Mouse (Mus musculus): ENCODE data around the gene Gnmt. TPM values are rescaled to one million over a fixed set of nuclear protein-coding genes. Genes with fewer than 3 reads are reported as not detected.

Gnmt gene
- total and polyA plus RNA-seq, 2 experiments: 3,482 to 4,950 TPM

DNA sequence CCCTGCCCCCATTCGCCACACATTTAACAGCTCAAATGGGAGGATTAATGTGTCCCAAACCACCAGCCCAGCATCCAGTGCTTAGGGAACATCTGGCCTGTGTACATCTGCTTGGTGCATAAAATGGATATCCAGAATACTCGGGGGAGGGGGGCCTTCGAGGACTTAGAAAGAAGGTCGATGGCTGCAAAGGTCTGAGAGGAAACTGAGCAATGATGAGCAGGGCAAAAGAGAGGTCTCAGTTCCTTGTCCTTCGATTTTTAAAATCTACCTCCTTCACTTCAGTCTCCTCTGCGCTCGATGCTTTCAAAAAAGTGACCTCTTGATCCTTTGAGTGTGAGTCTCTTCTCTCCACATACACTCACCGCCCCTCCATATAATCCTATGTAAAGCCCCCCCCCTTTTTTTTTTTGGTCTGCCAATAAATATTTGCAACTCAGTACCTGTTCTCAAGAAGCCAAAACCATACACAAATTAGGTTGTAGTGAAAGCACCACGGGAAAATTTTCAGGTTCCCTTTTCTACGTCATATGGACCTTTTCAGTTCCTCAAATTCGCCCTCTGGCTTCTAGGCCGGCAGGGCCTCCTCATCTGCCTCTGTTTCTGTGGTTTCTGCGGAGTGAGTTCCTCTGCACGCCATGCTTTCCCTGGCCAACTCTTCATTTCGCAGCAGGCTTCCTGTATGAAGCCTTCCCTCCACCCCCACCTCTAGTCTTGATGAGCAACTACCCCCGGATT is 22.3 kb upstream of the Gnmt start:
- H3K4me1 ChIP-seq (ENCODE audit: control insufficient read depth, insufficient read depth, low read length): peaks cover 7% of the 10 kb centered on the region
- peak overlapping the region; percentile 89 for H3K9ac ChIP-seq (ENCODE audit: low read depth, low read length)
- TF ChIP-seq POLR2A (IDR thresholded peaks at IDR 0.05; ENCODE audit: extremely low read depth, insufficient read depth, low read length): 0 out of 2 replicates have a peak, but pooled peaks have one; percentile 13
- TF ChIP-seq CTCF (IDR thresholded peaks at IDR 0.05; ENCODE audit: low read depth, low read length): no peak
- H3K27me3 ChIP-seq (ENCODE audit: control insufficient read depth, insufficient read depth, low read length): no peaks in the 10 kb centered on the region
- H3K36me3 ChIP-seq (ENCODE audit: control insufficient read depth, insufficient read depth, low read length): peaks cover 5% of the 10 kb centered on the region; the same call in 1 of the 2 replicates
- peaks cover 11% of the 10 kb centered on the region; the same call in 1 of the 2 replicates for H3K79me2 ChIP-seq (ENCODE audit: control insufficient read depth, insufficient read depth, low read length)
- H3K4me3 ChIP-seq (ENCODE audit: insufficient read depth, low read depth, low read length): peak overlapping the region; percentile 89
- peak; percentile 68 for DNase-seq (ENCODE audit: extremely low read depth, low read depth, low spot score)
- 15% methylated on average over 16 of the region's 16 CpGs for WGBS
- H3K27ac ChIP-seq (replicated peaks; ENCODE audit: insufficient read depth, low read depth, low read length): peak overlapping the region; percentile 87

- H3K27ac ChIP-seq (replicated peaks; ENCODE audit: insufficient read depth, low read depth, low read length): peak overlapping the region; percentile 36
- peaks cover 7% of the 10 kb centered on the region for H3K4me1 ChIP-seq (ENCODE audit: control insufficient read depth, insufficient read depth, low read length)
- no peak overlapping the region for H3K4me3 ChIP-seq (ENCODE audit: insufficient read depth, low read depth, low read length)
- peaks cover 11% of the 10 kb centered on the region; the same call in 1 of the 2 replicates for H3K79me2 ChIP-seq (ENCODE audit: control insufficient read depth, insufficient read depth, low read length)
- DNase-seq (ENCODE audit: extremely low read depth, low read depth, low spot score): no peak
- WGBS: 88% methylated on average over 4 of the region's 4 CpGs
- H3K27me3 ChIP-seq (ENCODE audit: control insufficient read depth, insufficient read depth, low read length): no peaks in the 10 kb centered on the region
- TF ChIP-seq POLR2A (IDR thresholded peaks at IDR 0.05; ENCODE audit: extremely low read depth, insufficient read depth, low read length): no peak
- no peak for TF ChIP-seq CTCF (IDR thresholded peaks at IDR 0.05; ENCODE audit: low read depth, low read length)
- peak overlapping the region; percentile 37 for H3K9ac ChIP-seq (ENCODE audit: low read depth, low read length)
- H3K36me3 ChIP-seq (ENCODE audit: control insufficient read depth, insufficient read depth, low read length): peaks cover 5% of the 10 kb centered on the region; the same call in 1 of the 2 replicates
Observed at GRCm38 (mm10) chr17:46750580-46750979, 21.6 kb upstream of the Gnmt start.

GRCm38 (mm10) chr17:46749282-46749681 is 20.3 kb upstream of the Gnmt start:
- Histone ChIP-seq H3K4me3 (ENCODE audit: insufficient read depth, low read depth, low read length) (no peak overlapping the region), H3K27ac (replicated peaks; ENCODE audit: insufficient read depth, low read depth, low read length) (no peak overlapping the region), H3K27me3 (ENCODE audit: control insufficient read depth, insufficient read depth, low read length) (no peaks in the 10 kb centered on the region), H3K9ac (ENCODE audit: low read depth, low read length) (no peak overlapping the region), H3K36me3 (ENCODE audit: control insufficient read depth, insufficient read depth, low read length) (peaks cover 9% of the 10 kb centered on the region), H3K79me2 (ENCODE audit: control insufficient read depth, insufficient read depth, low read length) (peaks cover 11% of the 10 kb centered on the region; the same call in 1 of the 2 replicates), H3K4me1 (ENCODE audit: control insufficient read depth, insufficient read depth, low read length) (peaks cover 7% of the 10 kb centered on the region)
- TF ChIP-seq POLR2A (IDR thresholded peaks at IDR 0.05; ENCODE audit: extremely low read depth, insufficient read depth, low read length) (no peak), CTCF (IDR thresholded peaks at IDR 0.05; ENCODE audit: low read depth, low read length) (no peak)
- 94% methylated on average over 5 of the region's 5 CpGs for WGBS
- DNase-seq (ENCODE audit: extremely low read depth, low read depth, low spot score): no peak

DNA sequence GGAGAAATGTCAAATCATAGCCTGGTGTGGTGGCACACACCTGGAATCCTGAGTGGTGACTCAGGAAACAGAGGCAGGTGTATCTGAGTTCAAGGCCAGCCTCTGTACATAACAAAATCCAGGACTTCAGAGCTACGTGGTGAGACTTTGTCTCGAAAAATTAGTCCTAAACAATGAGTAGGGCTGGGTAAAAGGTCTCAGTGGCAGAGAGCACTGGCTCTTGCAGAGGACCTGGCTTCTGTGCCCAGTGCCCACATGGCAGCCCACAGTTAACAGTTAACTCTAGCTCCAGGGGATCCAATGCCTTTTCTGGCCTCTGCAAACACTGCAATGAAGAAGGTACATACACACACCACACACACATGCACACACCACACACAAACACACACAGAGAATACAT is 18.8 kb upstream of the Gnmt start:
- Histone ChIP-seq H3K79me2 (ENCODE audit: control insufficient read depth, insufficient read depth, low read length) (peaks cover 11% of the 10 kb centered on the region; the same call in 1 of the 2 replicates), H3K36me3 (ENCODE audit: control insufficient read depth, insufficient read depth, low read length) (peaks cover 12% of the 10 kb centered on the region), H3K4me1 (ENCODE audit: control insufficient read depth, insufficient read depth, low read length) (peaks cover 7% of the 10 kb centered on the region), H3K4me3 (ENCODE audit: insufficient read depth, low read depth, low read length) (no peak overlapping the region), H3K27me3 (ENCODE audit: control insufficient read depth, insufficient read depth, low read length) (no peaks in the 10 kb centered on the region), H3K9ac (ENCODE audit: low read depth, low read length) (no peak overlapping the region), H3K27ac (replicated peaks; ENCODE audit: insufficient read depth, low read depth, low read length) (peak overlapping the region; percentile 2)
- WGBS: 20% methylated on average over 2 of the region's 2 CpGs
- TF ChIP-seq POLR2A (IDR thresholded peaks at IDR 0.05; ENCODE audit: extremely low read depth, insufficient read depth, low read length) (no peak), CTCF (IDR thresholded peaks at IDR 0.05; ENCODE audit: low read depth, low read length) (no peak)
- peak; percentile 82 for DNase-seq (ENCODE audit: extremely low read depth, low read depth, low spot score)

- no peak overlapping the region for H3K9ac ChIP-seq (ENCODE audit: low read depth, low read length)
- H3K36me3 ChIP-seq (ENCODE audit: control insufficient read depth, insufficient read depth, low read length): peaks cover 14% of the 10 kb centered on the region
- peaks cover 7% of the 10 kb centered on the region for H3K4me1 ChIP-seq (ENCODE audit: control insufficient read depth, insufficient read depth, low read length)
- H3K79me2 ChIP-seq (ENCODE audit: control insufficient read depth, insufficient read depth, low read length): peaks cover 11% of the 10 kb centered on the region; the same call in 1 of the 2 replicates
- H3K27ac ChIP-seq (replicated peaks; ENCODE audit: insufficient read depth, low read depth, low read length): peak overlapping the region; percentile 2
- H3K4me3 ChIP-seq (ENCODE audit: insufficient read depth, low read depth, low read length): no peak overlapping the region
- no peaks in the 10 kb centered on the region for H3K27me3 ChIP-seq (ENCODE audit: control insufficient read depth, insufficient read depth, low read length)
- TF ChIP-seq POLR2A (IDR thresholded peaks at IDR 0.05; ENCODE audit: extremely low read depth, insufficient read depth, low read length) (no peak), CTCF (IDR thresholded peaks at IDR 0.05; ENCODE audit: low read depth, low read length) (no peak)
- DNase-seq (ENCODE audit: extremely low read depth, low read depth, low spot score): peak; percentile 15
- 79% methylated on average over 8 of the region's 8 CpGs for WGBS
Observed at GRCm38 (mm10) chr17:46747234-46747633, 18.3 kb upstream of the Gnmt start.

DNA sequence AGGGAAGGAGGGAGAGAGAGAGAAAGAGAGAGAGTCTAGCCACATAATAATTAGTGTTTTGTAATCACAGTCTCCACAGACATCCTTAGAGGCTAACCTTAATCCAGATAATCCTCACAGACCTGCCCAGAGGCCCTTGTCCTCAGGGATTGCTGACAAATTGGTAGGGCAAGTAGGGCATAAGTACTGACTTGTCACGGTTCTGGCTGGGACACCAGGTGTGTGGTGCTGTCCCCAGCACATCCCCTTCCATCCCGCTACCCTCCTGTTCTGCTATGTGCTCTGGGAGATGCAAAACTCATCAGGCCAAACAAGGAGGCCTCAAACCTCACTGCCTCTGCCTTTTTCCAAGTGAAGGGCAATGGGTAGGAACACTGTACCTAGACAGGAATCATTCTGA is 16.5 kb upstream of the Gnmt start:
- Histone ChIP-seq H3K4me1 (ENCODE audit: control insufficient read depth, insufficient read depth, low read length) (0 out of 2 replicates have a peak, but pooled peaks cover 2% of the 10 kb centered on the region), H3K9ac (ENCODE audit: low read depth, low read length) (no peak overlapping the region), H3K27me3 (ENCODE audit: control insufficient read depth, insufficient read depth, low read length) (no peaks in the 10 kb centered on the region), H3K27ac (replicated peaks; ENCODE audit: insufficient read depth, low read depth, low read length) (no peak overlapping the region), H3K79me2 (ENCODE audit: control insufficient read depth, insufficient read depth, low read length) (peaks cover 5% of the 10 kb centered on the region; the same call in 1 of the 2 replicates), H3K4me3 (ENCODE audit: insufficient read depth, low read depth, low read length) (no peak overlapping the region), H3K36me3 (ENCODE audit: control insufficient read depth, insufficient read depth, low read length) (peaks cover 14% of the 10 kb centered on the region)
- TF ChIP-seq CTCF (IDR thresholded peaks at IDR 0.05; ENCODE audit: low read depth, low read length) (no peak), POLR2A (IDR thresholded peaks at IDR 0.05; ENCODE audit: extremely low read depth, insufficient read depth, low read length) (no peak)
- DNase-seq (ENCODE audit: extremely low read depth, low read depth, low spot score): no peak
- 98% methylated on average over 2 of the region's 2 CpGs for WGBS
